Mouse (Mus musculus) embryo, embryonic 10.5 days (tissue): ENCODE measurements around the gene Recql5.

Experiments
- DNase-seq: peaks from one replicate; pipeline ENCODE4 v3.0.0-alpha.2; 2015; ENCODE audit warnings: low spot score

Gene Recql5

DNA sequence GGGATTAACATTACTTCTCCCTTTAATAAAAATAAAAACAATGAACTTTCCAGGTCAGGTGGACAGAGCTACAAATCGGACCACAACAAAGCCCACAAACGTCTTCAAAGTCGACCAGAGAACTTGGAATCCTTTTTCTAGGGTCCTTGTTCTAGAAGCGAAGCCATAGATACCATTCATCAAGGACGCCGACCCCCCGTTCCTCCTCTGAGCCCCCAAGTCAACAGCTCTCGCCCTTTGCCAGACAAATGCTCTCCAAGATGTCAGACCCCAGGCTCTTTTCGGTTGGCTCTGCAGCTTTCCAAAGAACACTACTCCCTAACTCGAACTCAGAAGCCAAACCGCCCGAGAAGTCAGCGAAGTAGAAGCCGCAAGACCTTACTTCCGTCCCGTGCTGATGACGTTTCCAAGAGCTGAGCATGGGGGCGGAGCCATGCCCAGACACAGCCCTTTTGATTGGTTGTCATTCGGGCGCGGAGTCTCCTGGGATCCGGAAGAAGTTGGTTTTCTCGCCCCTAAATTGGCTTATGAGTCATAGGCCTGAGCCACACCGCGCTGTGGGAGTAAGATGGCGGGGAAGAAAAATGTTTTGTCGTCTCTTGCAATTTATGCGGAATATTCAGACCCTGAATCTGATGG, at the start of gene Recql5, which contains the start of gene Sap30bp:
Gene Recql5 (minus strand): TSS at position 370 of the 639 bp plus-strand sequence.
Gene Sap30bp (plus strand): TSS at position 175 of the 639 bp plus-strand sequence.
- DNase-seq: peak; percentile 100

DNA sequence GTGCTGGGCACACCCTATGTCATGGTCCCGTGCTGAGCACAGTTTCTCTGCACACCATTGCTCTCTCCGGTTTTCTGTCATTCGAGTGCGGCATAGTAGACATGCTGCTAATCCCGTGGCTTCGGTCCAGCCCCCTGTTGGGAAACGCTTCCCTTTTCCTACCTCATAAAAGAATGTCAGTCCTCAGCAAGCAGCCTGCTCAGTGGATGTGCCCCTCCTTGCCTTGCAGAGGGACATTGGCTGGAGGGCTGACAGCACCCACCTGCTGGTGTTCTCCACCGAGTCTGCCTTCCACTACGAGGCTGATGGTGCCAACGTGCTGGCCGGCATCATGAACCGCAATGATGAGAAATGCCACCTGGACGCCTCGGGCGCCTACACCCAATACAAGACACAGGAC, 49.2 kb upstream of the Recql5 start:
- DNase-seq: no peak

DNA sequence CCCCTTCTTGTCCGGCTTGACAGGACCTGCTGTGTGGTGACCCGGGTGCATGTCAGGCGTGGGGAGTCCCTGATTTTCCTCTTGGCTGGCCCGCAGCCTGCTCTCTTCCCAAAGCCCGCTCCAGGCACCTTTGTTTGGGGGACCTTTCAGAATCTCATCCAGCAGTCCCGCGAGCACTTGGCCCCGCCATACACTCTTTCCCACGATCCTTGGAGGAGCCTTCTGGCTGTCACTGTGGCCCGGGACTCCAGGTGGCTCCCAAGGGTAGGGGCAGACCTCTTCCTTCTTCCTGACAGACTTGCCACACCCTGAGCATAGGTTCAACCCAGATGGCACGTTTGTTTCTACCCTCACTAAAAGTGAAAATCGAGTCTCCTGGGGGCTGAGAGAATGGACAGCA, 42.3 kb upstream of the Recql5 start:
- DNase-seq: no peak

DNA sequence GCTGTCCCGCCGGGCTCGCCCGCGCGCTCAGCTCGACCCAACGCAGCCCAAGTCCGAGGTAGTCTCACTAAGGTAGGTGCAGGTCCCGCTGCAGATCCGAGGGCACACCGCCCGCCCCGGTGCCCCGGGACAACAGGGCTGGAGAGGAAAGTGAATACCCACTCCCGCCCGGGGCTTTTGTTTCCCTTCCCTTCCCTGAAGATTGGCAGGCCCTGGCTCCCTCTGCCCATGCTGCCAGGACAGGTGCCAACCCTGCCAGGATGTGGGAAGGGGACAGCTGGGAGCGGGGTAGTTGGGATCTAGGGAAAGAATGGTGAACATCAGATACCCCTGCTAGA, 41.8 kb upstream of the Recql5 start:
- no peak for DNase-seq

DNA sequence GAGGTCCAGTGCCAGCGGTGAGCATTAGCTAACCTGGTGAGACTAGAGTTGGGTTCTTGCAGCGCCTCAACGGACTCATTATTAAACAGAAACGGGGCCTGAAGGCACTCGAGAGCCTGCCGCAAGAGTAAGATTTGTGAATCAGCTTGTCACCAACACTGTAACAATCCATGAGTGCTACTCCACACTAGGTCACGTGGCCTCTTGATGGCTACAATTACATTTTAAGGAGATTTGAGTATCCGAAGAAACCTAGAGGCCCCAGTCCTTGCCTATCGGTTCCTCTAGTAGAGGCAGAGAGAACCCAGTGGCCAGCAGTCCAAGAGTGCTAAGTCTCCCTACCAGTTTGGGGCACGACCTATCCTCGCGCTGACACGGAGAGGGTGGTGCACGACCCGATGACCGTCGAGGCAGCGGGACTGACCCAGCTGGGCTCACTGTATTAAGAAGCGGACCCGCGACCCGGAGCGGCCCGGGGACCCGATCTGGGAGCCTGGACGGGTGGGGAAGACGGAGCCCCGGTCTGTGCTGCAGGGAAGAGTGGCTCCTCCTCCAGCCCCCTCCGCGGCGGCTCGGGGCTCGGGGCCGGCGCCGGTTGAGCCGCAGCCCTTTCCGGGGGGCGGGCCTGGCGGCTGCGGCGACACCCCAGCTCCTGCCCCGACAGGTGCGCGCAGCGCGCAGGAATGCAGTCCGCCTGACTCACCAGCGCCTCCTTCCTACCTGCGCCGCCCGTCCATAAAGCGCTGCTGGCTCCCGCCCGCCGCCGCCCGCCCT, 41.2 kb upstream of the Recql5 start, which contains the start of gene Itgb4:
Gene Itgb4 (plus strand): TSS at position 401 of the 774 bp plus-strand sequence.
- no peak for DNase-seq

DNA sequence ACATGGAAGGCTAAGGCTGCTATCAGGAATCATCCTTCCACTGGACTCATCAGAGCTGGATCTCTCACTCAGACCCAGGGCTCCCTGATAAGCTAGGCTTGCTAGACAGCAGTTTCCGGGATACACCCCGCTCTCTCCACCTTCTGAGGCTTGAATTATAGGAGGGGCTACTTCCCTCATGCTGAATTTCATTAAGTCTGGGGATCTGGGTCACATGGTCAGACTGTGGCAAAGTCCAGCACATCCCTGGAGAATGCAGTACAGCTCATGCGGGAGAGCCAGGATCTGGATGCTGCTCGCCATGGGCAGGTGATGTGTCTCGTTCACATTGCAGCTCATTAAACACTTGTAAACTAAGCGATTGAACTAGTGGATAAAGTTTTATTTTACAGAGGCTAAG, 37.7 kb upstream of the Recql5 start:
- DNase-seq: no peak

DNA sequence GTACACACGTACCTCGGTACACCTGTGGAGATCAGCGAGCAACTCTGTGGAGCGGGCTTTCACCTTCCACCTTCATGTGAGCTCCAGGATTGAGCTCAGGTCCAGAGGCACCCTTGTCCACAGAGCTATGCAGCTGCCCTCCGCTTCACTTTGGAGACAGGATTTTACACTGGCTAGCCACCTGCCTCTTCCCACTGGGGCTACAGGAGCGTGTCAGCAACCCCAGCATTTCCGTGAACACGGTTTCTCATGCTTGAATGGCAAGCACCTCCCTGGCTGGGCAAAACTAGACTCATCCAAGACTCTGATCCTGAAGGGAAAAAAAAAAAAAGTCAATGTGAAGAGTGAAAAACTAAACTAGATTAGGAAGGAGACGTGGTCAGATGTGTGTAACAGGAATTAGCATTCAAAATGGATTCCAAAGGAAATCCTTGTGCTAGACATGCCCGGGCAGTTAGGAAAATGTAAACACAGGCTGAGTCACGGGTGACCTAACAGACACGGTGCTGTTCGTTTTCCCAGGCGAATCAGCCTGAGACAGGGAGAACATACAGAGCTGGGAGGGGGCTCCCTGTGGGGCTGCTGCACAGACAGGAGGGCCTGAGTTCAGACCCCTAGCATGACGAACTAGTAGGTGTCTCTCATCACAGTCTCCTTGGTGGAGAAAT, 36.9 kb upstream of the Recql5 start:
- DNase-seq: no peak

DNA sequence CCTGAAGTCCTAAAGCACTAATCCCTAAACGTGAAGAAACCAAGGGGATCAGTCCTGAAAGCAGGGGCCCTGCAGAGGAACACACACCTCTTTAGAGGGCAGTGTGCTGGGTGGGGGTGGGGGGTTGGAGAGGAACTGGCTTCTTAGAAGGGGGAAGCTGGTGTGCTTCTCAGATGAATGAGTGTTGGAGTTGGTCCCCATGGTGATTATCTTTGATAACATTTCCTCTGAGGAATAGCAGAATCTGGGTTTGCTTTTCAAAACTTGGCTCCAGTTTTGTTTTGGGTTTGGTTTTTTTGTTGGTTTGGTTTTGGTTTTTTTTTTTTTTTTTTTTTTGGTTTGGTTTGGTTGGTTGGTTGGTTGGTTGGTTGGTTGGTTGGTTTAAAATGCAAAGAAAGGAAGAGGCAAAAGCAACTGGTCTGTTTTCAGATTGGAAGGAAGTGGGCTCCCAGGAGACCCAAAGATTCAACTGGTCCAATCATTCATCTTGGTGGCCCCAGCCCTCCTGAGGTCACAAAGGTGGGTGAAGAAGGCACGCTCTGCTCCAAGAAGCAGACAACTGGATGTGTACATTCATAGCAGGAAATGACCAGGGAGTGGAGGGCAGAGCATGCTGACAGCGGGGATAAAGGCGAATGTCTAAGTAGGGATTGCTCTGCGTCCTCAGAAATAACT, 35.6 kb upstream of the Recql5 start:
- DNase-seq: no peak

DNA sequence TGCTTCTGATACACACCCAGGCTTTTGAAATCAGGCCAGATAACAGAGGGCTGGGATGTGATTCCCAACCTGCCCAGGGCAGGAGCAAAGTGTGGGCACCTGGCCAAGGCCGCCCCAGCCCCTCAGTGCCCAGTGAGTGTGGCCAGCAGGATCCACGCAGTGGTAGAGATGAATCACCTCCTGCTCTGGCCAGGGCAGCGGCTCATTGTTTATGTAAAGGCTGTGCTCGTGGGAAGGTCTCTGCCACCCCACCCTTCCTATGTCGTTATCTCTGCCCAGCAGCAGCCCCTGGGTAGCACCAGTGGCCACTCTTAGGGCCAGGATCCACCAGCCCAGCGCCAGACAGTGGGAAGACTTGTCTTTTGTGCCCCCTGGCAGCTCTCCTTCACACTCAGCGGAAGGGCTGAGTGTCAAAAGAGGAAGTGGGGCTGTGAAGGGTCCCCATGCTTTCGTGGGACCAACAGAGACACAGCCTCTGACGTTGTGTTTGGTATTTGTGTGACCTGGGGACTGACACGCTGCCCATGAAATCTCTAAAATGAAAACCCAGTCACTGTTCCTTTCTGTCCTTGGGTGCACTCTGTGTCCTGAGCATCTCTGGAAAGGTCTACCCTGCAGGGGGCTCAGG, 31.8 kb upstream of the Recql5 start:
- DNase-seq: no peak

DNA sequence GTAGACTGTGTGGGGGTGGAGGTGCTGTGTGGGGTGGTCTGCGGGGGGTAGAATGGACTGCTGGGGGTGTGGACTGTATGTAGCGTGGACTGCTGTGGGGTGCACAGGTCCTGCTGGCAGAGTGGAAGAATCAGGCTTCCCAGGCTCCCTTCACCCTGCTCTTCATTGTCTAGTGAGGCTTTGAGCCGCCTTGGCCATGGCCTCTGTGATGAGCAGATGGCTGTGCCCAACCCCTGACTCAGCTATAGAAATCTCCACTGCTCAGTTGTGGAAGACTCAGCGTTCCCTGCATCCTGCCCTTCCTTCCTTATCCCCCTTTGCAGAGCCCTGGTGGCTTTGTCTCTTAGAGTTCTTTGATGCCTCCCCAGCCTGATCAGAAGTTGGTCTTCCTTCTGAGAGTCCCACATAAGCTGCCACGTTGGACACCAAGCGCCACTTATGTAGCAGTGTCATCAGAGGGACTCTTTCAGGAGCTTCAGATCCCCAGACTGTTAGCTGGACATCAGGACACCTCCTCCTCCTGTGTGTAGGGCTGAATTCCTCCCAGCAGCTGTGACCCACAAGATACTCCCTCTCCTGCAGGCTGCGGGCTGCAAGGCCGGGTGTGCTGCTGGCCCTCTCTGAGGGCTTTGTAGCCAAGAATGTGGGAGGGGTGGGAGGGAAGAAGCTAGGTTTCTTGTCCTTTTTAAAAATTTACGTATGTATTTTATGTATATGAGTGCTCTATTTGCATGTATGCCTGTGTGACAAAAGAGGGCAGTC, 29.6 kb upstream of the Recql5 start:
- DNase-seq: no peak

DNA sequence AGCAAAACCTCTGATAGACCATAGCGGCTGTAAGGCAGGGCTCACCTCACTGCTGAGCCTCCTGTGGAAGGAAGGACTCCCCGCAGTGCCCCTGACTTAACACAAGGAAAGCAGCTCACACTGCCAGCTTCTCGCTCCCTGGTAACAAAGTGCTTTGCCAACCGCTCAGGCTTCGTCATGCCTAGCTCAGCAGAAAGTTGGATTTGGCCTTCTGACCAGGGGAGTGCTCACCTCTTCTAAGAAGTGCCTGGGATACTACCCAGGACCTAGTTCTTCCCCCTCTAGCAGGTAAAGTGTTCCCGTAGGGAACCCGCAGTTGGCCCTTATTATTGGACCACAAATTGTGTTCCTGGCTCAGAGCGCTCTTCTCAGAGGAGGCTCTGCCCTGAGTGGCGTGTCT, 25.7 kb upstream of the Recql5 start:
- DNase-seq: no peak

DNA sequence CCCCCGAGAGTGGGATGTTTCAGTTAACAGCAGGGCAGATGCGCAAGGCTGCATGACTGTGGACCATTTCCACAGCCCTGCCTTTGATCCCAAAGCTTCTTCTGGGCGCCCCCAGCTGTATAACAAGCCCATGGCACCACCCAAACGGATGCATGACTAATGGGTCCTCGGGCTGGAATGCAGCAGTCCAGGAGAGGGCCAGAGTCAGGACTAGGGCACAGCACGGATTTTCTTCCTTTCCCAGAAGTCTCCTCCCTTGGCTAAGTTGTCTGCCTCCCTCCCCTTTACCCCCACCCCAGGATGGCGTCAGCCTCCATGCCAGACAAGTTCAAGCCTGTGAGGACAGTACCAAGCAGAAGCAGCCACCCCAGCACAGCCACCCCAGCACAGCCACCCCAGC, 24.7 kb upstream of the Recql5 start:
- DNase-seq: no peak

DNA sequence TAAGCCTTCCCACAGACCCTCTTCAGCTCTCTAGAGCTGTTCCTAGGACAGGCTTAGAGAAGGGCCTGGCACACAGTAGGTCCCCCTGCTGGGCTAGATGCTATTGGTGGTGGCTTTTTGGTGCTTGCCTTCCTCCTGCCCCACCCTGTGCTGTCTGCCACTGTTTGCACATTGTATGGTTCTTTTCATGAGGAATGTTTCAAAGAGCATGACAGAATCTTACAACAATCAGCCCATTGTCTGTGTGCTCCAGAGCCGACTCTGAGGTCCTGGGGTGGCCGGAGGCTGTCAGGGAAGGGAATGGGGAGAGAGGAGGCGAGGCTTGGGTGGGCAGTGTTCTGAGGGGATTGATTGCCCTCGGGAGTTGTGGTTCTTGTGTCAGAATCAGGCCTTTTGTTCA, 23.2 kb upstream of the Recql5 start:
- peak; percentile 80 for DNase-seq

DNA sequence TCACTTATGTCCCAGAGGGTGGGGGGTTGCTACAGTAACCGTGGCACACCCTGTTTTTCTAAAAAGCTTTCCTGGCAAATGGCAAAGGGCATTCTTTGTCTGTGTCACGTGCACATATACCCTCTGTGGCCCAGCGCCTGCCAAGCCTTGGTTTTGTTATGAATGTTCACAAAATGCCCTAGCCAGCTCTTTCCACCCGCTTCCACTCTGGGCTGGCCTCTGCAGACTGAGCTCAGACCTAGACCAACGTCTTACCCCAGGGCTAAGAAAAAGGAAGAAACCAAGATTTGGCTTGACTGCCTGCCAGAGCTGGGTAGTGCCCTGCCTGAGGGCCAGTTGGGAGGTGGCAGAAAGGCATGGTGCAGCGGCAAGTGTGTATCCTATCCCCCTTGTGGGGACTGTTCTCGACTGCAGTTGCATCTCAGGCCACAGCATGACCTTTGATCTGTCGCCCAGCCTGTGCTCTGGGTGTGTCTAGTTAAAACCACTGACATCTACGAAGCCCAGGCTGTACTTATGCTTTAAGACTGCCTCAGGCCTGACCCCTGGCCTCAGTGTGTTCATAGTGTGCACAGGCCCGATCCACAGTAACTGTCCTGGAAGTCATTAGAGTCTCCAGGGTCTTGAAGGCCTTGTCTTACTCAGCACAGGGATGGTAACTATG, 22.1 kb upstream of the Recql5 start:
- DNase-seq: no peak

DNA sequence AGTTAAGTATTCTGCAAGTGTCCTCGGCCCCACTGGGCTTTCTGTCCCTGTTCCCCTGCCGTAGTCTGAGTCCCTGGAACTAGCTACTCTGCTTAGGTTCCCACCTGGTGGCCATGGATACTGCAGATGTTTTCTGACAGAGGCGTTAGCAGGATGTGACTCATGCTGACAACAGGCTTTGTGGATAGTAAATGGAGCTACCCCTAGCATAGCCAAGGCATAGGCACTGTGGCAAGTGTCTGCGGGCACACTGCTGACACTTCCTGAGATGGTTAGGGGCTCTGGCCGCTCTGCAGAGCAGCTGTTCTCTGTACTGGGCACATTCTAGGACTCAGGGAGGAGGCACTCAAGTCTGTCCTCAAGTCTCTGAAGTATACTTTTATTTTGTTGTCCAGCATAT, 21.4 kb upstream of the Recql5 start:
- DNase-seq: no peak

DNA sequence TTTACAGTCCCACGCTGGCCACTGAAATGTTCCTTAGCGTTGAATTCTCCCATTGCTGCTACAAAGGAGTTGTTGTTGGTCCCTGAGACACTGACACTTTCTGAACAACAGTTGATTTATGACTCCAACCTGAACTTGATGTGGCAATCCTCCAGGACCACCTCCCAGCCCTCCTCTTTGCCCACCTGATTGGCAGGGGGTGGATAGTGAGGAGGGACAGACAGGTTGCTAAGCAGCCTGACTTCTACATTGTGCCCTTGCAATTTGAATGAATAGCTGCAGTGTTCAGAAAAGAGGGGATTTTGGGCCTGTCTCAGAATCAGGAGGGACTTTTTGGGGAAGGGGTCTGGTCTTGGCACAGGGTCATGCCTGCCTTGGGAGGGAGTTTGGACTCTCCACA, 17.4 kb upstream of the Recql5 start:
- no peak for DNase-seq

DNA sequence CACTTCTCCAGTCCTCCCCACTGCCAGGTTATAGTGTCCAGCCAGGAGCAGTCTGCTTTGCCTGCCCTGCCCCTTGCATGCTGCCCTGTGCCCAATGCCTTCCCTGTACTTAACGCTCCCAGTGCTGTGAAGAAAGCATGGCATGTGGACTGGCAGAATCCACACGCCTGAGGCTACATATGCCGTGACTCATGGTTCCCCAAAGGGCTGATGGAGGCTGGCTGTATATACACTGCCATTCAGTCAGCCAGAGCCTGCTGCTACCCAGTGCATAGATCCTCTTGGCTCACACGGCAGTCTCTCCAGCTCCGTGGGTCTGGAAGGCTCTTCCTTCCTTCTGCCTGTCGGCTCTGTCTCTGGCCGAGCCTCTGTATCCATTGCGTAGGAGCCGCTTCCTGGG, 15.0 kb upstream of the Recql5 start:
- no peak for DNase-seq

DNA sequence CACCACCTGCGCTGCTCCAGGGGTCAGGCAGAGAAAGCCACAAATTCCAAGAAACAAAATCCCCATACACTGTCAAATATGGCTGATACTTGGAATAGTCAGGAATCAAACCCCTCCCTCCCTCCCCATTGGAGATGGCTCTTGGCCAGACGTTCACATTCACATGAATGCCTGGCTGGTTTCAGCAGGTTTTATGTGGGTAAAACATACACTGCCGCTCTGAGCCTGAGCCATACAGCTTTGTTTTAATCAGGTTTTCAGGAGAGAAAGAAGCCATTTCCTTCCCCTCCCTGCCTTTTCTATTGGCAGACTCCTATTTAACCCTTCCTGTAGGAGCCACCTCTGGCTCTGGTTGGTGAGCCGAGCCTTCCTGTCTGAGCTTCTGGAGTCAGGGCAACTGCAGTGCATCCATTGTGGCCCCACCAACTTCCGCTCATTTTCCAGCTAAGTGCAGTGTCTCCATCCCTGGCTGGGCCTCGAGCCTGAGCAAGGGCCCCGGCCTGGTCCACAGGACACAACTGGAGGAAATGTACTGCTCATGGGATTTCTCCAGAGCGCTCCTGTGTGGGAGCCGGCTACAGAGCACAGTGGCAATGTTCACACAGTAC, 13.0 kb upstream of the Recql5 start:
- no peak for DNase-seq

DNA sequence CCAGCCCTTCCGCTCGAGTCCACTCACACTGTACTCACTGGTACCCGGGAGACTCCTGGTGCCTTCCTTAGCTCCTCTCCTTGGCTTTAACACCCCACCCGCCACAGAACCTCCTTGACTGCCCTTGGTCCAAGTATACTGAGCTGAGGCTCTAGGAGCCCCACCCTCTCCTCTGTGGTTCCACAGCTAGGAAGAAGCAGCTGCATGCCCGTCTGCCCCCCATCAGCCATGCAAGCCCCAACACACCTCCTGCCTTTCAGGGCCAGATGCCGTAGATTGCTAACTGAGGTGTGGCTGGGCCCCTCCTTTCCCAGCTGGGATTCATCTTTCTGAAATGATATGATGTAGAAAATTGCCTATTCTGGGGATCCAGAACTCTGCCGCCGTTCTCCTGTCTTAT, 12.0 kb upstream of the Recql5 start:
- no peak for DNase-seq

DNA sequence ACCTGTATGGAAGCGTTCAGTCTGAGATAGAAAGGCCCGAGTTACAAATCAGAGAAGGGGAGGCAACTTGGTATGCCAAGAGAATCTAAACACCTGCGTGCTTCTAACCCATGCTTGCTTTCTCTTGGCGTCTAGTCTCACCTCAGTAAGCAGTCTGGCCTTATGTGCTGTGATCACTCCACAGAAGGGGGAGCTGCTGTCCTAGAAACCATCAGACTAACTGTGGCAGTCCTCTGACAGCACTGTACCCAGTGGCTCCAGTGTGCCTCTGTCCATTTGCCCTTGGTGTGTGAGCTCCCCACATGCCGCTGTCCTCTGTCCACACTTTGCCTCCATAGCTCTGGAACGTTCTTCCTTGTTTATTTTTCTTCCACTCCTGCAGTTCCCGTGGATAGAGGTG, 8.7 kb upstream of the Recql5 start:
- no peak for DNase-seq
